Mouse (Mus musculus) MEL (cell line): ENCODE data around the gene Orm3. TPM values are rescaled to one million over a fixed set of nuclear protein-coding genes. Genes with fewer than 3 reads are reported as not detected.

Source experiments
- DNase-seq: peaks from one replicate; pipeline ENCODE4 v3.0.0; 2011; ENCODE audit warnings: low read depth, low spot score
- H3K27ac ChIP-seq: 2 replicates; pipeline ENCODE4 v1.5.1; 2012; ENCODE audit warnings: low read depth, mild to moderate bottlenecking, control low read depth, low read length, moderate library complexity; ENCODE audit not compliant: control insufficient read depth
- H3K27me3 ChIP-seq, 2 experiments: fragments of 150-350 bp in 1 of 2; sonication (generic) in 1 of 2; 2 replicates each; pipeline ENCODE4 v1.6.1; 2012; ENCODE audit warnings: low read length in 2 of 2, mild to moderate bottlenecking in 2 of 2, improper control_type of control experiment in 1 of 2, moderate library complexity in 1 of 2; ENCODE audit not compliant: insufficient read depth in 2 of 2, control insufficient read depth in 1 of 2
- H3K36me3 ChIP-seq, 2 experiments: 2 replicates each; pipeline ENCODE4 v1.6.1; 2012 to 2014; ENCODE audit warnings: low read length in 2 of 2, improper control_type of control experiment in 1 of 2, inconsistent platforms in 1 of 2, mild to moderate bottlenecking in 1 of 2; ENCODE audit not compliant: insufficient read depth in 2 of 2, control insufficient read depth in 1 of 2
- H3K4me1 ChIP-seq, 2 experiments: fragments of 150-350 bp in 1 of 2; sonication (generic) in 1 of 2; 2 replicates each; pipeline ENCODE4 v1.6.1; 2012; ENCODE audit warnings: low read length in 2 of 2, improper control_type of control experiment in 1 of 2, mild to moderate bottlenecking in 1 of 2; ENCODE audit not compliant: insufficient read depth in 2 of 2, control insufficient read depth in 1 of 2
- H3K4me3 ChIP-seq, 2 experiments: fragments of 150-350 bp in 1 of 2; sonication (generic) in 1 of 2; 2 replicates each; pipeline ENCODE4 v1.5.1; 2012; ENCODE audit warnings: low read depth in 2 of 2, low read length in 2 of 2, mild to moderate bottlenecking in 2 of 2, moderate library complexity in 2 of 2, control low read depth in 1 of 2, improper control_type of control experiment in 1 of 2; ENCODE audit not compliant: control insufficient read depth in 1 of 2, insufficient read depth in 1 of 2
- H3K79me2 ChIP-seq: 2 replicates; pipeline ENCODE4 v1.6.1; 2012; ENCODE audit warnings: mild to moderate bottlenecking, low read length, moderate library complexity; ENCODE audit not compliant: control insufficient read depth, poor library complexity, insufficient read depth
- H3K9ac ChIP-seq: 2 replicates; pipeline ENCODE4 v1.6.1; 2012; ENCODE audit warnings: low read depth, mild to moderate bottlenecking, control low read depth, low read length, moderate library complexity; ENCODE audit not compliant: control insufficient read depth, poor library complexity, severe bottlenecking
- H3K9me3 ChIP-seq: fragments of 150-350 bp; sonication (generic); replicated peaks from 2 replicates; pipeline ENCODE4 v1.6.1; 2012; ENCODE audit warnings: mild to moderate bottlenecking, low read length, improper control_type of control experiment, moderate library complexity; ENCODE audit not compliant: insufficient read depth
- BHLHE40 ChIP-seq: IDR thresholded peaks from 2 replicates; pipeline ENCODE4 v1.6.1; 2012; ENCODE audit warnings: low read depth, mild to moderate bottlenecking, inconsistent platforms, low read length, improper control_type of control experiment, borderline replicate concordance
- CHD1 ChIP-seq: IDR thresholded peaks from 2 replicates; pipeline ENCODE4 v1.6.1; 2012; ENCODE audit warnings: low read depth, mild to moderate bottlenecking, inconsistent platforms, low read length, improper control_type of control experiment
- E2F4 ChIP-seq: IDR thresholded peaks from 2 replicates; pipeline ENCODE4 v1.6.1; 2011; ENCODE audit warnings: low read depth, low read length, improper control_type of control experiment, borderline replicate concordance
- ELF1 ChIP-seq: IDR thresholded peaks from 2 replicates; pipeline ENCODE4 v1.6.1; 2014; ENCODE audit warnings: low read depth, mild to moderate bottlenecking, inconsistent platforms, low read length, improper control_type of control experiment, moderate library complexity
- EP300 ChIP-seq, 2 experiments: IDR thresholded peaks; 2 replicates each; pipeline ENCODE4 v1.6.1; 2011; ENCODE audit warnings: improper control_type of control experiment in 2 of 2, low read length in 2 of 2, low read depth in 1 of 2, mild to moderate bottlenecking in 1 of 2
- ETS1 ChIP-seq: IDR thresholded peaks from 2 replicates; pipeline ENCODE4 v1.6.1; 2012; ENCODE audit warnings: low read depth, mild to moderate bottlenecking, inconsistent platforms, low read length, improper control_type of control experiment, moderate library complexity
- GATA1 ChIP-seq: IDR thresholded peaks from 2 replicates; pipeline ENCODE4 v1.6.1; 2011; ENCODE audit warnings: low read depth, low read length, improper control_type of control experiment
- JUND ChIP-seq: IDR thresholded peaks from 2 replicates; pipeline ENCODE4 v1.6.1; 2011; ENCODE audit warnings: low read depth, mild to moderate bottlenecking, improper control_type of control experiment, low read length
- KAT2A ChIP-seq: conservative IDR thresholded peaks from 2 replicates; pipeline ENCODE4 v1.6.1; 2012; ENCODE audit warnings: low read depth, low read length, improper control_type of control experiment, inconsistent platforms
- MAX ChIP-seq: IDR thresholded peaks from 2 replicates; pipeline ENCODE4 v1.6.1; 2011; ENCODE audit warnings: low read length, improper control_type of control experiment
- MAZ ChIP-seq: IDR thresholded peaks from 2 replicates; pipeline ENCODE4 v1.6.1; 2012; ENCODE audit warnings: low read depth, mild to moderate bottlenecking, inconsistent platforms, low read length, improper control_type of control experiment
- MEF2A ChIP-seq: IDR thresholded peaks from 2 replicates; pipeline ENCODE4 v1.6.1; 2014; ENCODE audit warnings: low read depth, mild to moderate bottlenecking, inconsistent platforms, low read length, improper control_type of control experiment; ENCODE audit not compliant: poor library complexity, insufficient replicate concordance, severe bottlenecking; ENCODE audit errors: extremely low read depth
- MXI1 ChIP-seq: IDR thresholded peaks from 2 replicates; pipeline ENCODE4 v1.6.1; 2011; ENCODE audit warnings: mild to moderate bottlenecking, low read depth, low read length, improper control_type of control experiment
- NELFE ChIP-seq: IDR thresholded peaks from 2 replicates; pipeline ENCODE4 v1.6.1; 2011; ENCODE audit warnings: low read depth, low read length, improper control_type of control experiment
- NRF1 ChIP-seq: IDR thresholded peaks from 2 replicates; pipeline ENCODE4 v1.6.1; 2014; ENCODE audit warnings: low read depth, mild to moderate bottlenecking, inconsistent platforms, low read length, improper control_type of control experiment, moderate library complexity; ENCODE audit not compliant: poor library complexity, insufficient read depth, severe bottlenecking
- POLR2A ChIP-seq, 2 experiments: IDR thresholded peaks; 2 replicates each; pipeline ENCODE4 v1.6.1; 2011 to 2012; ENCODE audit warnings: low read length in 2 of 2, mild to moderate bottlenecking in 2 of 2, control low read depth in 1 of 2, improper control_type of control experiment in 1 of 2, low read depth in 1 of 2, moderate library complexity in 1 of 2; ENCODE audit not compliant: control insufficient read depth in 1 of 2, insufficient read depth in 1 of 2, poor library complexity in 1 of 2
- POLR2AphosphoS5 ChIP-seq: IDR thresholded peaks from 2 replicates; pipeline ENCODE4 v1.6.1; 2012; ENCODE audit warnings: low read depth, borderline replicate concordance, mild to moderate bottlenecking, inconsistent platforms, low read length, moderate library complexity, mixed read lengths
- RCOR1 ChIP-seq: IDR thresholded peaks from 2 replicates; pipeline ENCODE4 v1.6.1; 2012; ENCODE audit warnings: low read depth, mild to moderate bottlenecking, inconsistent platforms, low read length, improper control_type of control experiment
- TAL1 ChIP-seq: IDR thresholded peaks from 2 replicates; pipeline ENCODE4 v1.6.1; 2012; ENCODE audit warnings: mild to moderate bottlenecking, inconsistent platforms, low read length, moderate library complexity, mixed read lengths
- TBP ChIP-seq: IDR thresholded peaks from 2 replicates; pipeline ENCODE4 v1.8.0; 2011; ENCODE audit warnings: low read depth, low read length, improper control_type of control experiment
- TCF12 ChIP-seq: IDR thresholded peaks from 2 replicates; pipeline ENCODE4 v1.6.1; 2014; ENCODE audit warnings: low read depth, mild to moderate bottlenecking, inconsistent platforms, low read length, improper control_type of control experiment, moderate library complexity
- UBTF ChIP-seq: IDR thresholded peaks from 2 replicates; pipeline ENCODE4 v1.6.1; 2012; ENCODE audit warnings: low read depth, mild to moderate bottlenecking, inconsistent platforms, low read length, improper control_type of control experiment, moderate library complexity, borderline replicate concordance; ENCODE audit not compliant: insufficient read depth
- ZKSCAN1 ChIP-seq: IDR thresholded peaks from 2 replicates; pipeline ENCODE4 v1.6.1; 2012; ENCODE audit warnings: low read depth, mild to moderate bottlenecking, inconsistent platforms, low read length, improper control_type of control experiment, moderate library complexity
- ZMIZ1 ChIP-seq: IDR thresholded peaks from 2 replicates; pipeline ENCODE4 v1.6.1; 2012; ENCODE audit warnings: low read depth, mild to moderate bottlenecking, inconsistent platforms, low read length, improper control_type of control experiment, moderate library complexity
- polyA plus RNA-seq, 2 experiments: library from polyadenylated mRNA; stranded (reverse) in 1 of 2; unstranded in 1 of 2; fragments of >175 nt in 1 of 2; fragments of >200 nt in 1 of 2; gene quantifications; 2 replicates each; pipeline versions ENCODE4 v1.2.1 to v1.2.4; 2012; ENCODE audit warnings: low replicate concordance in 2 of 2, low read depth in 1 of 2; ENCODE audit not compliant: insufficient read length in 2 of 2, insufficient read depth in 1 of 2, missing spikeins in 1 of 2
- total RNA-seq: library from RNA; depleted of rRNA; stranded (reverse); fragments of 300-350 nt; gene quantifications from 2 replicates; pipeline ENCODE4 v1.2.3, GENCODE M21; 2012

Gene Orm3
- total and polyA plus RNA-seq, 3 experiments: not detected

DNA sequence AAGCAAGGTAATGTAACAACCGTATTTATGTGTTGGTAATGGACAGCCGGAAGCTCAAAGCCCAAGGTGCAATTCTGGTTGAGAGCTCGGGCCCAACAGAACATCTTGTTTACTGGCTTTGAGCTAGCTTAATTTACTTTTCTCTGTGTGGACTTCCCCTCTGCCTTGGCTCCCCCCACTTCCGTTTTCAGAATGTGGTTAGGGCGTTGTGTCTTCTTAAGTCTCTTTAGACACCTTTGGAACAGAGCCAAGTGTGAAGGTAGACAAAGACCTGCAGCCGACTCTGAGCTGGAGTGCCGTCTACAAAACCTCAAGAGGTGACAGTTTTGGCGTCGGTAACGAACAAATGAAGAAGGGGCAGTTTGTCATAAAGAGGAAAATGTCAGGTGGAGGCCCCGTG, 29.8 kb downstream of the Orm3 start:
- H3K4me1 ChIP-seq: peaks cover 27 to 37% of the 10 kb centered on the region in 2 experiments
- H3K4me3 ChIP-seq: peak overlapping the region; percentile 8 to 16; a peak in 1 of 4 replicates
- peaks cover 0 to 39% of the 10 kb centered on the region in 2 experiments for H3K36me3 ChIP-seq
- no peaks in the 10 kb centered on the region for H3K27me3 ChIP-seq
- no peaks in the 10 kb centered on the region for H3K79me2 ChIP-seq
- peak overlapping the region; percentile 90 for H3K27ac ChIP-seq
- H3K9ac ChIP-seq: peak overlapping the region; percentile 42
- DNase-seq: peak; percentile 94
- H3K9me3 ChIP-seq: no peaks in the 10 kb centered on the region
- TF ChIP-seq ETS1 (peak; percentile 54), GATA1 (no peak; the same call in 1 of the 2 replicates), EP300 (IDR thresholded peaks at IDR 0.05; ENCODE audit: low read depth in 1 of 2, low read length in 2 of 2) (peak; percentile 67 to 68; a peak in 3 of 4 replicates), TCF12 (peak; percentile 31; the same call in 1 of the 2 replicates), TBP (0 out of 2 replicates have a peak, but pooled peaks have one; percentile 26), MXI1 (0 out of 2 replicates have a peak, but pooled peaks have one; percentile 25), NRF1 (no peak), ELF1 (0 out of 2 replicates have a peak, but pooled peaks have one; percentile 38), POLR2A (IDR thresholded peaks at IDR 0.05; ENCODE audit: control insufficient read depth in 1 of 2, insufficient read depth in 1 of 2, low read depth in 1 of 2, low read length in 2 of 2, poor library complexity in 1 of 2) (peak in 1 of 2 experiments; percentile 46; a peak in 1 of 4 replicates)
- TF ChIP-seq, all 39 proteins: peak for 7

DNA sequence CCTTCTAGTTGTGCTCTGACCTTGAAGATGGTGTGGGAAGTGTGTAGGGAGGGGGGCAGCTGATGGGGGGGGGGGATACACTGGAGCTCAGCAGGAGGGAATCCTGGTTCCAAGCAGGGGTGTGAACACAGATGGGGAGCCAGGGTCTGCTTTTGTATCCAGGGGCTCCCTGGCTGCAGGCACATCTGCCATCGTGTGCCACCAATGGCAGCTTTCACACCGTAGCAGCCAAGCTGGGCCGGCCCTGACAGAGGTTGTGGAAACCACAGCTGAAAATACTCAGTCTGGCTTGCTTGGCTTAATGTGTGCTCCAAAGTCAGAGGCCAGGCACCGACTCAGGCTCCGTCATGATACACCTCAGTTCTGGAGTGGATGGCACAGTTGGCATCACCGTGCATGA, 32.1 kb downstream of the Orm3 start:
- no peak overlapping the region for H3K27ac ChIP-seq
- TF ChIP-seq MAX (no peak), E2F4 (no peak), ZKSCAN1 (no peak), NELFE (no peak), RCOR1 (no peak), UBTF (no peak), CHD1 (no peak), TBP (no peak), MAZ (no peak), POLR2AphosphoS5 (no peak), JUND (no peak), ZMIZ1 (no peak), BHLHE40 (no peak), MEF2A (no peak), TAL1 (no peak), KAT2A (no peak)
- peaks cover 21 to 36% of the 10 kb centered on the region in 2 experiments for H3K4me1 ChIP-seq
- no peak overlapping the region for H3K9ac ChIP-seq
- H3K27me3 ChIP-seq: no peaks in the 10 kb centered on the region
- H3K4me3 ChIP-seq: no peak overlapping the region
- H3K79me2 ChIP-seq: no peaks in the 10 kb centered on the region
- no peaks in the 10 kb centered on the region for H3K9me3 ChIP-seq
- peaks cover 0 to 35% of the 10 kb centered on the region in 2 experiments; a peak in 3 of 4 replicates for H3K36me3 ChIP-seq
- DNase-seq: no peak
